Mouse (Mus musculus) forebrain, embryonic 11.5 days (tissue): ENCODE data around the gene Prcp. TPM values are rescaled to one million over a fixed set of nuclear protein-coding genes. Genes with fewer than 3 reads are reported as not detected.

ENCODE experiments used
- ATAC-seq: fragments of 200-750 bp; cut with Nextera tagmentation; replicated peaks from 2 replicates; pipeline ENCODE4 v1.8.0; 2017; ENCODE audit warnings: moderate TSS enrichment; ENCODE audit not compliant: low FRiP score
- DNase-seq: peaks from one replicate; pipeline ENCODE4 v3.0.0-alpha.2; 2017; ENCODE audit warnings: low spot score
- H3K27ac ChIP-seq: fragments of 300-500 bp; sonication (generic); 2 replicates; pipeline ENCODE4 v1.5.1; 2014; ENCODE audit warnings: low read depth, low read length
- H3K27me3 ChIP-seq: fragments of 300-500 bp; sonication (generic); 2 replicates; pipeline ENCODE4 v1.6.1; 2014; ENCODE audit warnings: mild to moderate bottlenecking, low read length, mixed read lengths; ENCODE audit not compliant: control insufficient read depth, insufficient read depth
- H3K36me3 ChIP-seq: fragments of 300-500 bp; sonication (generic); 2 replicates; pipeline ENCODE4 v1.6.1; 2014; ENCODE audit warnings: mild to moderate bottlenecking, low read length, moderate library complexity, mixed read lengths; ENCODE audit not compliant: control insufficient read depth, insufficient read depth
- H3K4me1 ChIP-seq: fragments of 300-500 bp; sonication (generic); replicated peaks from 2 replicates; pipeline ENCODE4 v1.6.1; 2014; ENCODE audit warnings: low read length, mixed read lengths; ENCODE audit not compliant: control insufficient read depth, insufficient read depth
- H3K4me2 ChIP-seq: fragments of 300-500 bp; sonication (generic); 2 replicates; pipeline ENCODE4 v1.6.1; 2014; ENCODE audit warnings: low read depth, mild to moderate bottlenecking, low read length, moderate library complexity, mixed read lengths; ENCODE audit not compliant: severe bottlenecking
- H3K4me3 ChIP-seq: fragments of 300-500 bp; sonication (generic); 2 replicates; pipeline ENCODE4 v1.5.1; 2014; ENCODE audit warnings: low read depth, low read length
- H3K9ac ChIP-seq: fragments of 300-500 bp; sonication (generic); 2 replicates; pipeline ENCODE4 v1.6.1; 2014; ENCODE audit warnings: low read length
- H3K9me3 ChIP-seq: fragments of 300-500 bp; sonication (generic); 2 replicates; pipeline ENCODE4 v1.6.1; 2016; ENCODE audit warnings: low read length, mixed read lengths; ENCODE audit not compliant: control insufficient read depth
- WGBS: fragments of 180-500 bp; shearing (Covaris S2); extraction: QIAGEN DNeasy Blood & Tissue Kit; methylation state at CpG from one replicate; pipeline ENCODE4 v1.1.7; 2014; 5-methylcytosine and 5-hydroxymethylcytosine counted together
- polyA plus RNA-seq: library from polyadenylated mRNA; unstranded; fragments of >200 nt; fragmentation: Nextera tagmentation; extraction: Ambion mirVana; gene quantifications from 2 replicates; pipeline ENCODE4 v1.2.1, GENCODE M21; 2014

Prcp gene
- polyA plus RNA-seq, 1 experiment from 2014 or later = 20.3 TPM

DNA sequence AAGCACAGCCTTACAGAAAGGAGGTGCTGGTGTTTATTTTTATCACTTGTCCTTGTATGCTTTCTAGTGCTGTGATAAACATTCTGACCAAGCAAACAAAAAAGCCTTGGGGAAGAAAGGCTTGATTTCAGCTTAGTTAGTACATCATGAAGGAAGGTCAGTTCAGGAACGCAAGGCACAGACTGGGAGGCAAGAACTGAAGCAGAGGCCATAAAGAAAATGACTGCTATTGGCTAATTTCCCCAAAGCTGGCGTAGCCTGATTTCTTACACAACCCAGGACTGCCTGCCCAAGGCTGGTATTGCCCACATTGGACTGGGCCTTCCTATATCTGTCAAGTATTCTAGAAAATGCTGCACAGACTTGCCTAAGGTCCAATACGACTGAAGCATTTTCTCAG, 26.0 kb upstream of the Prcp start:
- H3K4me2 ChIP-seq = no peak overlapping the region
- ATAC-seq (no peak), DNase-seq (no peak)
- no peaks in the 10 kb centered on the region for H3K27me3 ChIP-seq
- no peak overlapping the region for H3K27ac ChIP-seq
- no peaks in the 10 kb centered on the region for H3K36me3 ChIP-seq
- no peaks in the 10 kb centered on the region for H3K4me1 ChIP-seq
- no peak overlapping the region for H3K9ac ChIP-seq
- H3K4me3 ChIP-seq = no peak overlapping the region
- no peaks in the 10 kb centered on the region for H3K9me3 ChIP-seq
- WGBS = 90% methylated on average over 3 of the region's 3 CpGs

DNA sequence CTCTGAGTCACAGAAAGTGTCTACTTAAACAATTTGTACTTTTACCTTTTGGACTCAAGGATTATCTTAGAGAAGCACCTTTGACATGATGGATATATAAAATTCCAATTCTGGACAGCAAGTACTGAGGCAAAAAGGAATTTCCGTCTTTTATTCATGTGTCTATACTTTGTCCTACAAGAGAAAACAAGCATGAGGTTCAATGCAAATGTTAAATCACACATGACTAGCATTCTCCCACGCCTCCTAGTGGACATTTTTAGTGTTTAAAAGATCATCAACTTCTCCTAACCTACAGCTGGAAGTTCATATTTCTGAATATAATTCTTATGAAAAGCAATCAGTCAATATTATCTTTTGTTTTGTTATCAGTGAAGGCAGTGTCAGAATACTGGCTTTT, 7.7 kb upstream of the Prcp start:
- no peak for DNase-seq
- H3K36me3 ChIP-seq = no peaks in the 10 kb centered on the region; the same call in 1 of the 2 replicates

DNA sequence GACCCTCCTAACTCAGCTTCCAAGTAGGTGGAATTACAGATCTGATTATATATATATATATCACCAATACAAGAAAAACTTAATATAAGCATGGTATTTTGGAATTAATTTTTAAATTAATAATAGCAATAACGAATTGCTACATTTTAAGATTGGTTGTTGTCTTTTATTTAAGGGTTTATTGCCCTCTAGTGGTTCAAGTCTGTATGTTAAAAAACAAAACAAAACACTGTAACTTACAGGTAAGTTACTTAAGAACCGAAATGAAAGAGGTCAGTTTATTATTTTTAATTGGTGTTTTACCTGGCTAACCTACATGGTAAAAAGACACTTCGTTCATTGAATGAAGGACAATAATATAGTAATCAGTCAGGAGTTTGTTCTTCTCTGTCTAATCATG, 4.1 kb upstream of the Prcp start:
- Histone ChIP-seq H3K9me3 (no peaks in the 10 kb centered on the region), H3K4me1 (no peaks in the 10 kb centered on the region; the same call in 1 of the 2 replicates), H3K36me3 (no peaks in the 10 kb centered on the region), H3K9ac (no peak overlapping the region), H3K27me3 (no peaks in the 10 kb centered on the region), H3K4me3 (no peak overlapping the region), H3K27ac (no peak overlapping the region), H3K4me2 (no peak overlapping the region)
- ATAC-seq = no peak
- DNase-seq = no peak
- 74% methylated on average over 3 of the region's 3 CpGs for WGBS

More for the DNA sequence above, 7.7 kb upstream of the Prcp start:
- no peak overlapping the region for H3K9ac ChIP-seq
- H3K4me3 ChIP-seq = no peak overlapping the region
- H3K27ac ChIP-seq = no peak overlapping the region
- no peak overlapping the region for H3K4me2 ChIP-seq
- 36% methylated on average over 2 of the region's 2 CpGs for WGBS
- no peaks in the 10 kb centered on the region for H3K27me3 ChIP-seq
- no peak for ATAC-seq
- H3K9me3 ChIP-seq = no peaks in the 10 kb centered on the region
- no peaks in the 10 kb centered on the region for H3K4me1 ChIP-seq

DNA sequence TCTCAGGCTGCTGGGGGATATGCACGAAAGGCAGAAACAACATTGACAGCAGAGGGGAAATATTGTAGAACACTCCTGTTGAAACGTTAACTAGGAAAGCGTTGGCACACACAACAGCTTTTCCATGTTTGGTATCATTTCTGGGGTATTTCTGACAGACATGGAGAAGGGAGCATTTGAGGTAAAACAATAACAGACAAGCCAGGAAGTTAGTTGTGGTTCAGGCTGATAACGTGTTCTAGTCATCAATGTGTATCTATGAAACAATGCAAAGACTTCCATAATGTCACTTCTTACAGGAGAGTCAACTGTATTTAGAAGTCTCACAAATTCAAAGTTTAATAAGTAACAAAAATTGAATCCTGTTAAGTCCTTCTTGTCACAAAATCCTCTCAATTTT, 2.7 kb upstream of the Prcp start:
- no peak overlapping the region for H3K4me2 ChIP-seq
- WGBS = 92% methylated on average over 4 of the region's 4 CpGs
- H3K27ac ChIP-seq = no peak overlapping the region
- peaks cover 8% of the 10 kb centered on the region for H3K4me1 ChIP-seq
- H3K27me3 ChIP-seq = no peaks in the 10 kb centered on the region
- H3K9me3 ChIP-seq = no peaks in the 10 kb centered on the region
- H3K9ac ChIP-seq = no peak overlapping the region
- no peak overlapping the region for H3K4me3 ChIP-seq
- no peak for ATAC-seq
- no peak for DNase-seq
- H3K36me3 ChIP-seq = no peaks in the 10 kb centered on the region

DNA sequence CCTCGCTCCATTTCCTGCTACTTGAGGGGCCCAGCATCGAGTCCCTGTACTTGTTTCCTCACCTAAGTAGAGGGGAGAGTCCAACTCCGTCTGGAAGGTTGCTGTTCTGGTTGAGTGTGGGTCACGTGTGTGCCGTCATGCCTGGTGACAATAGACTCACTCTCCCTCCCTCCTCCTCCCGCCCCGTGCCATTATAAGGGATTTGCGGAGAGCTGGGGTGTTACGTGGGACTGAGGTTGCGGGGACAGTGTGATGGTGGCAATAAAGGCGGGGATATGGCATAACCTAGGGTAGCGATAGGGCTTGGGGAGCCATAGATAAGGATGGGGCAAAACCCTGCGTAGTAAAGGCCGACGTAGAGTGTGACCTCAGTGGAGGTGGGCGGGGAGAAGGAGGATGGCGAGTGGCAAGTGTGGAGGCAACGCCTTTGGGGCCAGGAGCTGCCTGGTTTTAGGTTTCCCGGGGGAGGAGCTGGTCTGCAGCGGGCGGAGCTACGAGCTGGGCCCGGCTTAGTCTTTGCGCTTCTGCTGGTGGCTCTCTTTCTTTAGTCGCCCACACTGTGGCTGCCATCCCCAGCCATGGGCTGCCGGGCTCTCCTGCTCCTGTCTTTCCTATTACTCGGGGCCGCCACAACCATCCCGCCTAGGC, 615 bp downstream of the Prcp start:
- no peaks in the 10 kb centered on the region for H3K36me3 ChIP-seq
- no peaks in the 10 kb centered on the region for H3K9me3 ChIP-seq
- peak overlapping the region; percentile 98 for H3K27ac ChIP-seq
- H3K4me1 ChIP-seq = peaks cover 8% of the 10 kb centered on the region
- peak; percentile 92 for ATAC-seq
- DNase-seq = peak; percentile 93
- no peaks in the 10 kb centered on the region for H3K27me3 ChIP-seq
- peak overlapping the region; percentile 83 for H3K9ac ChIP-seq
- under 1% methylated on average over 29 of the region's 29 CpGs for WGBS
- peak overlapping the region; percentile 63 for H3K4me3 ChIP-seq
- peak overlapping the region; percentile 72 for H3K4me2 ChIP-seq

DNA sequence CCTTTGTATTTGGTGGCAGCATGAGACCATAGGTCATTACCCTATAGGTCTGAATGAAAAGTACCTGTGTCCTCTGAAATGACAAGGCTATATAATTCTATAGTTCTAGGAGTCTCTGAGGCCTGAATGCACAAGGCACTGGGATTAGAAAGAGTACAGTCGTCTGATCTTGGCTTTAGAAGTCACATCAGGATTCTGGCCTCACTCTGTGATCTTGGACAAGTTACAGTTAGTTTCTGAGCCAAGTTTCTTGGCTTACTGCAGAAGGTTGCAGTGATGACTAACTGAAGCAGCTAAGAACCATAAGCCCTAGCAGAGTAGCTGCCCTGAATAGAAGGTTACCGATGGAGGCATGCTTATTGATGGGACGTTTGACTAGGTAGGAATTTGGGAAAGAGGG, 1.8 kb downstream of the Prcp start:
- Histone ChIP-seq H3K4me1 (peaks cover 8% of the 10 kb centered on the region), H3K4me2 (peak overlapping the region; percentile 72), H3K9me3 (no peaks in the 10 kb centered on the region), H3K27me3 (no peaks in the 10 kb centered on the region), H3K9ac (peak overlapping the region; percentile 83), H3K4me3 (peak overlapping the region; percentile 63), H3K36me3 (no peaks in the 10 kb centered on the region), H3K27ac (no peak overlapping the region)
- ATAC-seq (no peak), DNase-seq (no peak)
- 49% methylated on average over 3 of the region's 3 CpGs for WGBS

DNA sequence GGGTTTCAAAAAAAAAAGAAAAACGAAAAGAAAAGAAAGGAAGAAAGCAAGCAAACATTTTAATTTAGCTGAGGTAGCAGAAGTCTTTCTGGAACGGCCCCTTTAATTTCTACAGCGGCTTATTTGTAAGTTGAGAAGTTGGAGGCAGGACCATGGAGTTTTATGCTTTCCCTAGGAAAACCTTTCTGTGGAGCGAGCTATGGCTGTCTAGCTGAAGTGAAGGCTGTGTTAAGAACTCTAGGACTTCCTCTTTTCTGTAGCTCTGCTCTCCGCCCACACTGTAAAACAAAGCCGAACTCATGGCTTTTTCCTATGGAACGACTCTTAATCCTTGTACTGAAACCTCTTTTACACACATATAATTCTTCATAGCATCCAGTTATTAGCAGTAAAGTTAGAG, 2.3 kb downstream of the Prcp start:
- H3K4me2 ChIP-seq = peak overlapping the region; percentile 32; the same call in 1 of the 2 replicates
- H3K27ac ChIP-seq = no peak overlapping the region
- H3K9ac ChIP-seq = 0 out of 2 replicates have a peak overlapping the region, but pooled peaks have one; percentile 5
- WGBS = 63% methylated on average over 7 of the region's 7 CpGs
- no peaks in the 10 kb centered on the region for H3K36me3 ChIP-seq
- peaks cover 8% of the 10 kb centered on the region for H3K4me1 ChIP-seq
- no peaks in the 10 kb centered on the region for H3K9me3 ChIP-seq
- no peaks in the 10 kb centered on the region for H3K27me3 ChIP-seq
- no peak overlapping the region for H3K4me3 ChIP-seq
- no peak for ATAC-seq
- DNase-seq = no peak

DNA sequence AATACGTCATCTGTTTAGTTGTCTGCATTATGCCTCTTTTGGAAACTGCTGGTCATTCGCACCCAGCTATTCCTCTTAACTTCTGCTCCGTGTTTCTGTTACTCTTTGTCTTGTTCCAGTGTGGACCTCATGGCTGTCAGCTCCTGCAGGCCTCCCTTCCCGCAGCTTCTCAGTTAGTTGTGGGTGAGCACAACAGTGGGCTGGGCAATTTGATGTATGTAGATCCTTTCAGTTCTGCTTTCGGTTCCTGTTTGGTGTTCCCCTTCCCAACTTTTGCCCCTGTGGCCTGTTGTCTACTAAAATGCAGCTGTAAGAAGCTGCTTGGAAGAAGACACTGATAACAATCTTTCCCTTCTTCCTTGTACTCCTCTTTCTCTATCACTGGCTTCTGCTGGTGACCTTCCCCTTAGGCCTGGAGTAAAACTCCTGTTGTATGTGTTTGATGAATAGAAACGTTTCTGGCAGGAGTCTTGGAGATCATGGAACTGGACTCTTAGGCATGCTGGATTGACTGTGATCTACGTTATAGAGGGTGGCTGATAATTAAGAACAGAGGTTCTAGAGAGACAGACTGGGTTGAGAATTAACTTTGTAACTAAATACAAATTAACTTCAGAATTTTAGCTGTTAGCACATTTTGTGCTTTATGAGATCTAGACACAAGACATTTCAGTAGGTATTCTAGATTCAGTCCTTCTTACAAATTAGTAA, 4.5 kb downstream of the Prcp start:
- Histone ChIP-seq H3K36me3 (no peaks in the 10 kb centered on the region), H3K4me3 (no peak overlapping the region), H3K27me3 (no peaks in the 10 kb centered on the region), H3K4me2 (no peak overlapping the region), H3K4me1 (peaks cover 8% of the 10 kb centered on the region), H3K9me3 (no peaks in the 10 kb centered on the region), H3K27ac (no peak overlapping the region), H3K9ac (no peak overlapping the region)
- ATAC-seq = no peak
- DNase-seq = no peak
- 86% methylated on average over 7 of the region's 7 CpGs for WGBS
